Mouse (Mus musculus) liver, embryonic 12.5 days (tissue): ENCODE measurements around the gene Sycp3. TPM values are rescaled to one million over a fixed set of nuclear protein-coding genes. Genes with fewer than 3 reads are reported as not detected.

Experiments
- ATAC-seq: fragments of 200-750 bp; cut with Nextera tagmentation; 2 replicates; pipeline ENCODE4 v1.8.0; 2017; ENCODE audit warnings: moderate number of reproducible peaks, mild to moderate bottlenecking, moderate library complexity
- H3K27ac ChIP-seq: fragments of 300-500 bp; sonication (generic); 2 replicates; pipeline ENCODE4 v1.5.1; 2016; ENCODE audit warnings: mild to moderate bottlenecking
- H3K27me3 ChIP-seq: fragments of 300-500 bp; sonication (generic); replicated peaks from 2 replicates; pipeline ENCODE4 v1.6.1; 2016; ENCODE audit warnings: mild to moderate bottlenecking, moderate library complexity
- H3K36me3 ChIP-seq: fragments of 300-500 bp; sonication (generic); 2 replicates; pipeline ENCODE4 v1.6.1; 2016; ENCODE audit warnings: mild to moderate bottlenecking, moderate library complexity
- H3K4me1 ChIP-seq: fragments of 300-500 bp; sonication (generic); 2 replicates; pipeline ENCODE4 v1.6.1; 2016
- H3K4me2 ChIP-seq: fragments of 300-500 bp; sonication (generic); 2 replicates; pipeline ENCODE4 v1.6.1; 2016; ENCODE audit warnings: mild to moderate bottlenecking, moderate library complexity
- H3K4me3 ChIP-seq: fragments of 300-500 bp; sonication (generic); 2 replicates; pipeline ENCODE4 v1.5.1; 2016; ENCODE audit warnings: mild to moderate bottlenecking, moderate library complexity
- H3K9ac ChIP-seq: fragments of 300-500 bp; sonication (generic); 2 replicates; pipeline ENCODE4 v1.6.1; 2016; ENCODE audit warnings: mild to moderate bottlenecking, moderate library complexity
- H3K9me3 ChIP-seq: fragments of 300-500 bp; sonication (generic); replicated peaks from 2 replicates; pipeline ENCODE4 v1.6.1; 2016; ENCODE audit warnings: mild to moderate bottlenecking, moderate library complexity
- WGBS: fragments of 180-500 bp; shearing (Covaris S2); methylation state at CpG from one replicate; pipeline ENCODE4 v1.1.7; 2016; ENCODE audit not compliant: insufficient replicate concordance; 5-methylcytosine and 5-hydroxymethylcytosine counted together
- polyA plus RNA-seq: library from polyadenylated mRNA; unstranded; fragments of >200 nt; fragmentation: Nextera tagmentation; extraction: Ambion mirVana; gene quantifications from 2 replicates; pipeline ENCODE4 v1.2.1, GENCODE M21; 2016

The Sycp3 gene
- 0.16 TPM in 1 of 2 replicates, not detected in the other for polyA plus RNA-seq

- Histone ChIP-seq H3K27me3 (no peaks in the 10 kb centered on the region), H3K9me3 (peaks cover 6% of the 10 kb centered on the region; the same call in 1 of the 2 replicates), H3K9ac (no peak within 1 kb of the TSS), H3K4me1 (no peaks in the 10 kb centered on the region), H3K4me3 (no peak within 1 kb of the TSS), H3K27ac (no peak within 1 kb of the TSS), H3K36me3 (no peaks in the 10 kb centered on the region), H3K4me2 (no peak within 1 kb of the TSS)
- 76% methylated on average over 33 of the region's 33 CpGs for WGBS
- peak; percentile 30; the same call in 1 of the 2 replicates for ATAC-seq
Observed at GRCm38 (mm10) chr10:88459502-88459992, at the start of gene Sycp3. Sycp3 (plus strand) TSS chr10:88459569.

- no peak overlapping the region for H3K9ac ChIP-seq
- H3K27ac ChIP-seq: no peak overlapping the region
- H3K27me3 ChIP-seq: no peaks in the 10 kb centered on the region
- 39% methylated on average over 2 of the region's 2 CpGs for WGBS
- H3K4me1 ChIP-seq: no peaks in the 10 kb centered on the region
- H3K36me3 ChIP-seq: peaks cover 4% of the 10 kb centered on the region; the same call in 1 of the 2 replicates
- H3K4me2 ChIP-seq: no peak overlapping the region
- H3K9me3 ChIP-seq: no peaks in the 10 kb centered on the region
- H3K4me3 ChIP-seq: no peak overlapping the region
- no peak for ATAC-seq
Observed at GRCm38 (mm10) chr10:88409751-88410150, 49.6 kb upstream of the Sycp3 start.

DNA sequence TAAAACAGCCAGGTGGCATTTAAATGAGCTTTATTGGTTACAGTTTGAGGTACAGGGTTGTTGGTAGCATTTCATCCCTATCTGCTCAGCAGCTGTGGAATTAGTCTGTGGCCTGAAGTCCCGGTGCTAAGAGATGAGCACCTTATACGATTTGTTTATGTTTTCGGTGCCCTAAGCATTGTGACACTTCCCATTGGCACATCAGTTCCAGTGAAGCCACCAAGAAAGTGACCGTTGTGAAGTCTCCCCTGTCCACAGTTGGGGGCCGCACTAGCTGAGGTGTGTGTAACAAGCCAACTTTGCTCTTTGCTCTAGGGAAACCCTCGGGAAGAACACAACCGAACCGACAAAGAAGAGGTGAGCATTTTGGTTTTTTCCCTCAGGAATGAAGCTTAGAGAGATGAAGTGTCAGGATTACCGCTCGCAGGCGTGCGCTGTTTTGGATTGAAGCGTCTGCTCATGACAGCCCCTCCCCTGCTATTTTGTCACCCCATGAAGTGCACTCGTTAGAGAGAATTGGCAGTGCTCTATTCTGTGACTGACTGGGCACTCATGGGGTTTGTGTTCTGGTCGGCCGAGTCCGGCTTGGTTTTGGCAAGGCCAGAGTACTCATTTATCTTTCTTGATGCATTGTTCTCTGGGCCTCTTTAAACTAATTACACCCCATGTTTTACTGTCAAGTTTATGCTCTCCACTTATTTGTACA lies 46.9 kb upstream of the Sycp3 start:
- Histone ChIP-seq H3K9me3 (no peaks in the 10 kb centered on the region), H3K36me3 (peaks cover 15% of the 10 kb centered on the region; the same call in 1 of the 2 replicates), H3K4me1 (no peaks in the 10 kb centered on the region), H3K27me3 (no peaks in the 10 kb centered on the region), H3K4me2 (no peak overlapping the region), H3K9ac (no peak overlapping the region), H3K4me3 (no peak overlapping the region), H3K27ac (no peak overlapping the region)
- ATAC-seq: no peak
- WGBS: 81% methylated on average over 17 of the region's 17 CpGs

- H3K4me3 ChIP-seq: no peak overlapping the region
- H3K36me3 ChIP-seq: peaks cover 24% of the 10 kb centered on the region
- 68% methylated on average over 5 of the region's 5 CpGs for WGBS
- no peak overlapping the region for H3K27ac ChIP-seq
- H3K9ac ChIP-seq: no peak overlapping the region
- no peak overlapping the region for H3K4me2 ChIP-seq
- no peaks in the 10 kb centered on the region for H3K4me1 ChIP-seq
- no peaks in the 10 kb centered on the region for H3K27me3 ChIP-seq
- ATAC-seq: no peak
- H3K9me3 ChIP-seq: no peaks in the 10 kb centered on the region
Observed at GRCm38 (mm10) chr10:88417686-88418085, 41.7 kb upstream of the Sycp3 start.

DNA sequence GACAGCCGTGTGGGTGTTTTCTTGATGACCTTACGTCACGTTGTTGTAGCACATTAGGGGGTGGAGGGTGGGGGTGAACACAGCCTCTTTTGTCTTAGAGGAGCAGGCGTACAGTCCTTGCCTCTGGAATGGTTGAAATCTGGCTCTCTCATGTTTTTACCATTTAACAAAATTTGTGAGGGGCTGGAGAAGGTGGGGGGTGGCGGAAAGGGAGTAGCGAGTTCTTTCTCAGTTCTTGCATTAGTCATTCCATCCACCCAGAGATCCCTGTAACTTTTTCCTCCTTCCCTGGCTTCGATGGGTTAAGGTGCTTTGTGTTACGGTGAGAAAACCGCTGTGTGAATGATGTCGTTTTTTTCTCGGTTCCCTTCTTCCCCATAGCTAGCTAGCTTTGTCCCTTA lies 39.2 kb upstream of the Sycp3 start:
- peaks cover 27% of the 10 kb centered on the region for H3K36me3 ChIP-seq
- ATAC-seq: no peak
- WGBS: 77% methylated on average over 11 of the region's 11 CpGs
- H3K27me3 ChIP-seq: no peaks in the 10 kb centered on the region
- H3K27ac ChIP-seq: no peak overlapping the region
- H3K4me2 ChIP-seq: no peak overlapping the region
- no peak overlapping the region for H3K4me3 ChIP-seq
- H3K9ac ChIP-seq: no peak overlapping the region
- no peaks in the 10 kb centered on the region for H3K4me1 ChIP-seq
- H3K9me3 ChIP-seq: no peaks in the 10 kb centered on the region

DNA sequence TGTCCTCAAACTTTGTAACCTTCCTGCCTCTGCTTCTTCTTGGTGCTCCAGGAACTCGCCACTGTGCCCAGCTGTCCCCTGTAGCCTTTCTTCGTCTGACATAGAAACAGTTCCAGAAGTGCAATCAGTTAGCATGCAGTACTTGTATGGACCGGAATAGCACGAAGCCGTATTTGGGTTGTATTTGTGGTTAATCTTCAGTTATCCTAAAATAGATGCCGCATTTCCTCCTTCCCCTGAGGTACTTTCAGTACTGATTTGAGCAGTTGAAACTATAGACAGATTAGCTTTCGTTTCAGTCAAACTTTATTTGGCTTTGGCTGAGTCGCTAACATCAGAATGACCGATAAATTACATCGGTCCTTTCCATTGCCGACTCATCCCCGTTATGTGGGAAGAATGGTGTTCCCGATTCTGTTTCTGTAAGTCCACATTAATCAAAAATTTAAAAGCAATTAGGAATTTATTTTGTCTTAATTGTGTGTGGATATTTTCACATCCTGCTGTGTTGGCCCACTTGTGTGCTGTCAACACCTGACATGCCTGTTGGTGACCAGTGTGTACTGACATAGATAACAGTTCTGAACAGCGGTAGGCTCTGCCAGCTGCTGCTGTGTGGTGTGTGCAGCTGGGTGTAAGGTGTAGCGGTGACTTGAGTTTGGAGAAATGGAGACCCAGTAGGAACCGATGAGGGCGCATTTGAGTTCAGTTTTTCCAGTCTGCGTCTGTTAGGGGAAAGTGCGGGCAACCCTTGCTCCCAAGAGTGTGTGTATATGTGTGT lies 38.5 kb upstream of the Sycp3 start:
- no peaks in the 10 kb centered on the region for H3K4me1 ChIP-seq
- no peak overlapping the region for H3K4me3 ChIP-seq
- H3K27me3 ChIP-seq: no peaks in the 10 kb centered on the region
- no peaks in the 10 kb centered on the region for H3K9me3 ChIP-seq
- WGBS: 75% methylated on average over 19 of the region's 19 CpGs
- no peak for ATAC-seq
- H3K9ac ChIP-seq: no peak overlapping the region
- H3K36me3 ChIP-seq: peaks cover 20% of the 10 kb centered on the region
- no peak overlapping the region for H3K27ac ChIP-seq
- no peak overlapping the region for H3K4me2 ChIP-seq

DNA sequence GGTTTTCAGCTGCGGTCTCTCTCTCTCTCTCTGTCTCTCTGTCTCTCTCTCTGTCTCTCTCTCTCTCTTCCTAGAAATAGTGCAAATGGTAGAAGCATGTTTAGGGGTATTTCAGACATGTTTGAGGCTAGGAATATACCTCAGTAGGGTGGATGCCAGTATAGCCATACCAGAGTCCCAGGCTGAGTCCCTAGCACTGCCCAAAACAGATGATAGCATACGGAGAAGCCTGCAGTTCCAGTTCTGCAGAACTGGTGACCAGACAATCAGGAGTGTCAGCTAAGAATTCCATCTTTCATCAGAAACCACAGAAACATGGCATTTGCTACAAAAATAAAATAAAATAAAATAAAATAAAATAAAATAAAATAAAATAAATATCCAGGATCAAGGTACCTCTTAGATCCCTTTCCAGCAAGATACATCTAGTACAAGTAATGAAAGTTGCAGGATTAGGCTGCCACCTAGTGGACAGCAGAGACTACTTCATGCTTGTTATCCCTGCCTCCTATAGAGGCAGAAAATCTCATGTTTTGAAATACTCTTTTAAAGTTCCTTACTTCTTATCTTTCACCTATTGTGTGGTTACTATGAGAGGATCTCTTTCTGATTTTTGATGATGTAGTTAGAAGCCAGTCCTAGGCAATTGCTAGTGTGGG lies 33.1 kb upstream of the Sycp3 start:
- no peaks in the 10 kb centered on the region for H3K27me3 ChIP-seq
- no peak overlapping the region for H3K27ac ChIP-seq
- no peak overlapping the region for H3K4me2 ChIP-seq
- no peaks in the 10 kb centered on the region for H3K9me3 ChIP-seq
- H3K4me3 ChIP-seq: no peak overlapping the region
- ATAC-seq: no peak
- peaks cover 52% of the 10 kb centered on the region for H3K36me3 ChIP-seq
- no peaks in the 10 kb centered on the region for H3K4me1 ChIP-seq
- no peak overlapping the region for H3K9ac ChIP-seq
- 91% methylated on average over 2 of the region's 2 CpGs for WGBS

GRCm38 (mm10) chr10:88426896-88427295 lies 32.5 kb upstream of the Sycp3 start:
- Histone ChIP-seq H3K4me3 (no peak overlapping the region), H3K27ac (no peak overlapping the region), H3K27me3 (no peaks in the 10 kb centered on the region), H3K9ac (no peak overlapping the region), H3K36me3 (peaks cover 56% of the 10 kb centered on the region), H3K9me3 (no peaks in the 10 kb centered on the region), H3K4me1 (no peaks in the 10 kb centered on the region), H3K4me2 (no peak overlapping the region)
- 59% methylated on average over 5 of the region's 5 CpGs for WGBS
- no peak for ATAC-seq

- H3K4me2 ChIP-seq: no peak overlapping the region
- H3K4me3 ChIP-seq: no peak overlapping the region
- no peaks in the 10 kb centered on the region for H3K9me3 ChIP-seq
- ATAC-seq: no peak
- H3K27me3 ChIP-seq: no peaks in the 10 kb centered on the region
- H3K4me1 ChIP-seq: no peaks in the 10 kb centered on the region
- no peak overlapping the region for H3K9ac ChIP-seq
- peaks cover 57% of the 10 kb centered on the region for H3K36me3 ChIP-seq
- 83% methylated on average over 6 of the region's 6 CpGs for WGBS
- no peak overlapping the region for H3K27ac ChIP-seq
Observed at GRCm38 (mm10) chr10:88427998-88428397, 31.4 kb upstream of the Sycp3 start.

DNA sequence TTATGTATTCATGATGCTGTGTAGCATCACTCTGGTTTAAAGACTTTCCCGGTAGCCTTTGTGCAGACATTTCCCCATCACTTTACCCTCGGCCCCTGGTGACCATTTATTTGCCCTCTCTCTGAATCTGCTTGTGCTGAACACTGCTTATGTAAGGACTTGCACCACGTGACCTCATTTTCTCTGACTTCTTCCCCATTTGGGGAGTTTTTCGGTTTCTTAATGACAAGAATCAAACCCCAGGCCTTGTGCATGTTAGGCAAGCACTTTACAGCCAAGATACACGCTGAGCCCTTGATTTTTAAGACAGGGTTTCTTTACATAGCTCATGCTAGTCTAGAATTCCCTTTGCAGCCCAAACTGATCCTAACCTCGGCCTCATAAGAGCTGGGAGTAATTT lies 18.1 kb upstream of the Sycp3 start:
- no peak for ATAC-seq
- no peaks in the 10 kb centered on the region for H3K27me3 ChIP-seq
- H3K36me3 ChIP-seq: peaks cover 52% of the 10 kb centered on the region
- H3K9me3 ChIP-seq: no peaks in the 10 kb centered on the region
- no peaks in the 10 kb centered on the region for H3K4me1 ChIP-seq
- WGBS: 78% methylated on average over 6 of the region's 6 CpGs
- no peak overlapping the region for H3K4me3 ChIP-seq
- H3K27ac ChIP-seq: no peak overlapping the region
- no peak overlapping the region for H3K9ac ChIP-seq
- H3K4me2 ChIP-seq: no peak overlapping the region

- Histone ChIP-seq H3K27ac (no peak overlapping the region), H3K27me3 (no peaks in the 10 kb centered on the region), H3K4me1 (no peaks in the 10 kb centered on the region), H3K4me3 (no peak overlapping the region), H3K9me3 (no peaks in the 10 kb centered on the region), H3K36me3 (0 out of 2 replicates have a peak, but pooled peaks cover 7% of the 10 kb centered on the region), H3K9ac (no peak overlapping the region), H3K4me2 (no peak overlapping the region)
- ATAC-seq: no peak
- WGBS: 60% methylated on average over 2 of the region's 2 CpGs
Observed at GRCm38 (mm10) chr10:88451221-88451620, 8.1 kb upstream of the Sycp3 start.

- Histone ChIP-seq H3K9me3 (no peaks in the 10 kb centered on the region), H3K4me1 (no peaks in the 10 kb centered on the region), H3K36me3 (no peaks in the 10 kb centered on the region), H3K27ac (no peak overlapping the region), H3K9ac (no peak overlapping the region), H3K4me2 (no peak overlapping the region), H3K4me3 (no peak overlapping the region), H3K27me3 (no peaks in the 10 kb centered on the region)
- 78% methylated on average over 6 of the region's 6 CpGs for WGBS
- no peak for ATAC-seq
Observed at GRCm38 (mm10) chr10:88451990-88452389, 7.4 kb upstream of the Sycp3 start.
